Mouse (Mus musculus) B cell, adult 2 months (primary cell): ENCODE data around the gene Vmn1r93.
"Not testable (repeated sequence)": the region's sequence is repeated elsewhere in the genome, so short reads cannot be mapped to it uniquely, and the experiment has no call there.

Experiments used
- DNase-seq, 2 experiments: peaks; one replicate each; pipeline ENCODE4 v3.0.0; 2022

Gene Vmn1r93

GRCm38 (mm10) chr7:20138988-20139387, at the start of gene Vmn1r93:
Vmn1r93 (minus strand) TSS chr7:20139088.
- DNase-seq, result not testable (repeated sequence)

DNA sequence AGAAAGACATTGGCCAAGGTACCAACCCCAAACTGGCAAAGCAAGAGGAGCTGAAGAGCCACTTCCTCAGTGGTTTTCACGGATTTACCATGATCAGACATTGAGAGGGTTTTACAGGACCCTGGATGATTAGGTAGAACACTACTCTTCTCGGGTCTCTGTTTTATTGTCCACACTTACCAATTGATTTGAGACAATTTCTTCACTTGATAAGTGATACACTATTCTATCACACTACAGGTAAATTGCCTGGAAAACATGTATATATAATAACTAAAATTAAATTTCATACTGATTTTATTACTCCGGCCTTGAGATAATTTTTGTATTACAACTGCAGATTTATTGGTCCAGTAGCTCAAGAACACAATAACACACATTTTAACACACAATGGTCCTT, 29.4 kb upstream of the Vmn1r93 start, which contains the start of gene Vmn1r94:
Vmn1r94 (minus strand) TSS at position 101 of the 400 bp plus-strand sequence.
- DNase-seq, result not testable (repeated sequence)

- DNase-seq, result not testable (repeated sequence)
Observed at GRCm38 (mm10) chr7:20122479-20122878, 16.4 kb downstream of the Vmn1r93 start, which contains the start of gene Gm16442. Gm16442 (minus strand) TSS chr7:20122579.

DNA sequence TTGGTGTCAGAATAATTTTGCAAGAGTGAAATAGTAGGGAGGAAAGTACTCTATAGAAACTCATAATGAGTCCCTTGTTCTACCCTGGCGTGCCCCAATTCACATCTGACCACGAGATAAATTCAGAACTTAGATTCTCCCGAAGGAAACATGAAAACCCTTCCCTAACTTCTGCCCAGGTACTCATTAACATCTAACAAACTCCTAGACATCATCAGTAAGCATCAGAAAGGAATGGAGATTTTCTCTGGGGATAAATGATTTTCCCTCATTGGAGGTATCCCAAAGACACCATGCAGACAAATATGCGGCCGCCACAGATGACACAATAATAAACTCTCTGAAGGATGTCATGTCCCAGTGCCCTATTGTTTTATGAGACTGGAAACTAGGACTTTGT, 39.5 kb downstream of the Vmn1r93 start, which contains the start of gene Vmn1r91:
Vmn1r91 (plus strand) TSS at position 301 of the 400 bp plus-strand sequence.
- not testable (repeated sequence) for DNase-seq
